Mouse (Mus musculus) Muller cell, postnatal 12 days (primary cell): ENCODE results near the gene Cacng2.

Experiments
- DNase-seq: peaks from one replicate; pipeline ENCODE4 v3.0.0-alpha.2; 2015; ENCODE audit errors: inconsistent ontology term

The Cacng2 gene

GRCm38 (mm10) chr15:78119704-78120103 is at the start of gene Cacng2:
Gene Cacng2, minus strand, starts transcription at chr15:78120028.
- DNase-seq, result peak; percentile 97

- DNase-seq, result no peak
Measured at GRCm38 (mm10) chr15:78169566-78169965, 49.7 kb upstream of the Cacng2 start.

GRCm38 (mm10) chr15:78165292-78165691 is 45.5 kb upstream of the Cacng2 start:
- no peak for DNase-seq

GRCm38 (mm10) chr15:78164466-78164865 is 44.6 kb upstream of the Cacng2 start:
- DNase-seq, result no peak

GRCm38 (mm10) chr15:78161946-78162345 is 42.1 kb upstream of the Cacng2 start:
- DNase-seq, result no peak

GRCm38 (mm10) chr15:78158335-78158734 is 38.5 kb upstream of the Cacng2 start:
- DNase-seq, result no peak

GRCm38 (mm10) chr15:78157824-78158223 is 38.0 kb upstream of the Cacng2 start:
- DNase-seq, result no peak

GRCm38 (mm10) chr15:78157330-78157729 is 37.5 kb upstream of the Cacng2 start:
- DNase-seq, result no peak

GRCm38 (mm10) chr15:78155421-78155820 is 35.6 kb upstream of the Cacng2 start:
- DNase-seq, result no peak

- no peak for DNase-seq
Measured at GRCm38 (mm10) chr15:78153045-78153775, 33.4 kb upstream of the Cacng2 start.

GRCm38 (mm10) chr15:78148565-78148964 is 28.7 kb upstream of the Cacng2 start:
- no peak for DNase-seq

- peak; percentile 51 for DNase-seq
Measured at GRCm38 (mm10) chr15:78140226-78140625, 20.4 kb upstream of the Cacng2 start.

- DNase-seq, result no peak
Measured at GRCm38 (mm10) chr15:78134606-78135005, 14.8 kb upstream of the Cacng2 start.

- no peak for DNase-seq
Measured at GRCm38 (mm10) chr15:78133389-78133788, 13.6 kb upstream of the Cacng2 start.

- DNase-seq, result no peak
Measured at GRCm38 (mm10) chr15:78119248-78119647, 580 bp downstream of the Cacng2 start.

- DNase-seq, result no peak
Measured at GRCm38 (mm10) chr15:78118275-78118995, 1.4 kb downstream of the Cacng2 start.

GRCm38 (mm10) chr15:78117731-78118130 is 2.1 kb downstream of the Cacng2 start:
- DNase-seq, result no peak

GRCm38 (mm10) chr15:78116936-78117335 is 2.9 kb downstream of the Cacng2 start:
- DNase-seq, result no peak

- no peak for DNase-seq
Measured at GRCm38 (mm10) chr15:78116244-78116643, 3.6 kb downstream of the Cacng2 start.

GRCm38 (mm10) chr15:78099516-78099915 is 20.3 kb downstream of the Cacng2 start:
- no peak for DNase-seq

- no peak for DNase-seq
Measured at GRCm38 (mm10) chr15:78096004-78096403, 23.8 kb downstream of the Cacng2 start.

- DNase-seq, result no peak
Measured at GRCm38 (mm10) chr15:78093597-78093996, 26.2 kb downstream of the Cacng2 start.
